In the genomic region with DNA sequence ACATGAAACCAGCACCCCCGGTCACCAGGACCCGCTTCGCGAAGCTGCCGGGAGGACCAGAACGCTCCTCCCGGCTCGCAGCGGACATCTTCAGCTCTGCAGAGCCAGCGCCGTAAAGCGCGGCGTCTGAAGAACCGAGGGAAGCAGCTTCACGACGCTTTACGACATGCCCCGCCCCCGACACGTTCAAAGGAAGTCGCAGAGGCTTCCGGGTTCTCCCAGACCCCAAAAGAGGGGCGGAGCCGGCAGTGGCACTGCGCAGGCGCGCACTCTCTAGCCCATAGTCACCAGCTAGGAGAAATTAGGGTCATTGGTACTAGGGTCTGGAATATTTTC, we compare ENCODE assay signal across 8 mouse cellular contexts. TPM values are rescaled to one million over a fixed set of nuclear protein-coding genes. Genes with fewer than 3 reads are reported as not detected.
DNase-seq lines count a peak whose midpoint lies in the region; ATAC-seq lines count a peak whose summit lies in the region.

TSS of gene Tgds (minus strand) at position 114 of the 336 bp plus-strand sequence.

- H3K4me1 ChIP-seq in forebrain, embryonic 14.5 days (ENCODE audit: control insufficient read depth, insufficient read depth, low read length), result peaks cover 11% of the 10 kb centered on the region
- H3K4me1 ChIP-seq in neural tube, embryonic 15.5 days, result peaks cover 23% of the 10 kb centered on the region

- peak within 1 kb of the TSS; percentile 79 for H3K4me2 ChIP-seq in forebrain, embryonic 14.5 days (ENCODE audit: low read length)
- H3K4me2 ChIP-seq in neural tube, embryonic 15.5 days, result peak within 1 kb of the TSS; percentile 88

- peaks cover 17% of the 10 kb centered on the region for H3K36me3 ChIP-seq in forebrain, embryonic 14.5 days (ENCODE audit: control insufficient read depth, insufficient read depth, low read length)
- peaks cover 1% of the 10 kb centered on the region; the same call in 1 of the 2 replicates for H3K36me3 ChIP-seq in neural tube, embryonic 15.5 days

- H3K27ac ChIP-seq in forebrain, embryonic 14.5 days (ENCODE audit: low read depth, low read length), result no peak within 1 kb of the TSS; the same call in 1 of the 2 replicates
- peak within 1 kb of the TSS; percentile 74 for H3K27ac ChIP-seq in neural tube, embryonic 15.5 days (replicated peaks)

- no peaks in the 10 kb centered on the region for H3K9me3 ChIP-seq in forebrain, embryonic 14.5 days (replicated peaks; ENCODE audit: control insufficient read depth, low read length)
- no peaks in the 10 kb centered on the region for H3K9me3 ChIP-seq in neural tube, embryonic 15.5 days (replicated peaks)

- intact Hi-C loops in heart, postnatal 14 days (cut with DNase I), result loop anchor here (5.0 kb wide), 1 partner anchor 40 kb away; no protein-coding TSS in a partner anchor

- H3K9ac ChIP-seq in forebrain, embryonic 14.5 days (ENCODE audit: low read length), result peak within 1 kb of the TSS; percentile 68
- peak within 1 kb of the TSS; percentile 70 for H3K9ac ChIP-seq in neural tube, embryonic 15.5 days (replicated peaks)

- ATAC-seq in forebrain, embryonic 14.5 days, result peak; percentile 82
- ATAC-seq in neural tube, embryonic 15.5 days (ENCODE audit: low FRiP score), result peak; percentile 84

- H3K27me3 ChIP-seq in forebrain, embryonic 14.5 days (replicated peaks; ENCODE audit: control insufficient read depth, insufficient read depth, low read length), result no peaks in the 10 kb centered on the region; the same call in 1 of the 2 replicates
- 0 out of 2 replicates have a peak, but pooled peaks cover 3% of the 10 kb centered on the region for H3K27me3 ChIP-seq in neural tube, embryonic 15.5 days (replicated peaks)

- H3K4me3 ChIP-seq in forebrain, embryonic 14.5 days (ENCODE audit: low read depth, low read length), result peak within 1 kb of the TSS; percentile 56
- peak within 1 kb of the TSS; percentile 67 for H3K4me3 ChIP-seq in neural tube, embryonic 15.5 days (replicated peaks)

- WGBS in forebrain, embryonic 14.5 days, result under 1% methylated on average over 27 of the region's 28 CpGs
- 0% methylated on average over 28 of the region's 28 CpGs for WGBS in neural tube, embryonic 15.5 days

- peak; percentile 100 for DNase-seq in ES-CJ7 (ENCODE audit: low read depth, low spot score)
- DNase-seq in cerebellum, adult 11 months, result peak; percentile 99
- peak; percentile 100 for DNase-seq in forebrain, embryonic 14.5 days (ENCODE audit: low spot score)
- DNase-seq in heart, postnatal 14 days, result peak; percentile 97 to 98
- peak; percentile 100 for DNase-seq in layer of hippocampus, adult 11-12 months (ENCODE audit: low spot score)
- DNase-seq in lung, adult 18-20 months, result peak; percentile 98 to 99
- DNase-seq in testis, postnatal 14 days (ENCODE audit: low spot score), result peak; percentile 98

RNA-seq across cellular contexts. Expression of gene Tgds, which starts in this region (rescaled TPM):
- 24.4 and 25.8 TPM in 2 replicates for polyA plus RNA-seq in forebrain, embryonic 14.5 days (2014; fragmentation: Nextera tagmentation; extraction: Ambion mirVana)
- 10 to 100 TPM; 10.7 to 11.3 TPM for total RNA-seq in heart, postnatal 14 days (2021)
- polyA plus RNA-seq in neural tube, embryonic 15.5 days (2015; fragmentation: Nextera tagmentation; extraction: Ambion mirVana), result 16.5 and 19.5 TPM in 2 replicates
